Mouse (Mus musculus): ENCODE data around the gene Smlr1. TPM values are rescaled to one million over a fixed set of nuclear protein-coding genes. Genes with fewer than 3 reads are reported as not detected.

The Smlr1 gene
- polyA plus RNA-seq, 1 experiment from 2014 or later, result 3.2 TPM

GRCm38 (mm10) chr10:25533105-25533504, 3.0 kb downstream of the Smlr1 start:
- Histone ChIP-seq H3K27me3 (ENCODE audit: insufficient read depth, low read length) (no peaks in the 10 kb centered on the region), H3K4me3 (replicated peaks; ENCODE audit: low read depth, low read length) (no peak overlapping the region), H3K9ac (ENCODE audit: low read depth, low read length) (no peak overlapping the region), H3K9me3 (replicated peaks; ENCODE audit: low read length) (no peaks in the 10 kb centered on the region), H3K4me2 (ENCODE audit: low read length) (no peak overlapping the region), H3K36me3 (ENCODE audit: insufficient read depth, low read length) (no peaks in the 10 kb centered on the region), H3K4me1 (replicated peaks; ENCODE audit: insufficient read depth, low read length) (no peaks in the 10 kb centered on the region), H3K27ac (no peak overlapping the region)
- no peak for TF ChIP-seq CTCF (IDR thresholded peaks at IDR 0.05; ENCODE audit: low read depth)
- WGBS, result 53% methylated on average over 2 of the region's 2 CpGs
- DNase-seq (ENCODE audit: low spot score) (no peak), ATAC-seq (replicated peaks; ENCODE audit: low FRiP score, low read depth) (no peak)

- no peak for TF ChIP-seq CTCF (IDR thresholded peaks at IDR 0.05; ENCODE audit: low read depth)
These were observed 4.7 kb downstream of the Smlr1 start for GRCm38 (mm10) chr10:25531335-25531734.

GRCm38 (mm10) chr10:25527126-25527525, 8.9 kb downstream of the Smlr1 start:
- 73% methylated on average over 3 of the region's 3 CpGs for WGBS
- Histone ChIP-seq H3K36me3 (ENCODE audit: insufficient read depth, low read length) (0 out of 2 replicates have a peak, but pooled peaks cover 8% of the 10 kb centered on the region), H3K4me1 (replicated peaks; ENCODE audit: insufficient read depth, low read length) (no peaks in the 10 kb centered on the region), H3K9ac (ENCODE audit: low read depth, low read length) (no peak overlapping the region), H3K9me3 (replicated peaks; ENCODE audit: low read length) (no peaks in the 10 kb centered on the region), H3K4me3 (replicated peaks; ENCODE audit: low read depth, low read length) (no peak overlapping the region), H3K27ac (no peak overlapping the region), H3K27me3 (ENCODE audit: insufficient read depth, low read length) (no peaks in the 10 kb centered on the region), H3K4me2 (ENCODE audit: low read length) (no peak overlapping the region)
- TF ChIP-seq CTCF (IDR thresholded peaks at IDR 0.05; ENCODE audit: low read depth), result no peak
- DNase-seq (ENCODE audit: low spot score) (no peak), ATAC-seq (replicated peaks; ENCODE audit: low FRiP score, low read depth) (no peak)

More at GRCm38 (mm10) chr10:25531335-25531734, 4.7 kb downstream of the Smlr1 start:
- Histone ChIP-seq H3K4me1 (replicated peaks; ENCODE audit: insufficient read depth, low read length) (no peaks in the 10 kb centered on the region), H3K9me3 (replicated peaks; ENCODE audit: low read length) (no peaks in the 10 kb centered on the region), H3K4me2 (ENCODE audit: low read length) (no peak overlapping the region), H3K9ac (ENCODE audit: low read depth, low read length) (no peak overlapping the region), H3K27me3 (ENCODE audit: insufficient read depth, low read length) (no peaks in the 10 kb centered on the region), H3K4me3 (replicated peaks; ENCODE audit: low read depth, low read length) (no peak overlapping the region), H3K36me3 (ENCODE audit: insufficient read depth, low read length) (no peaks in the 10 kb centered on the region), H3K27ac (no peak overlapping the region)
- DNase-seq (ENCODE audit: low spot score), result no peak
- 55% methylated on average over 13 of the region's 13 CpGs for WGBS
- ATAC-seq (replicated peaks; ENCODE audit: low FRiP score, low read depth), result no peak

GRCm38 (mm10) chr10:25526622-25527021, 9.4 kb downstream of the Smlr1 start:
- H3K9ac ChIP-seq (ENCODE audit: low read depth, low read length), result no peak overlapping the region
- H3K9me3 ChIP-seq (replicated peaks; ENCODE audit: low read length), result no peaks in the 10 kb centered on the region
- WGBS, result 93% methylated on average over 4 of the region's 4 CpGs
- no peaks in the 10 kb centered on the region for H3K27me3 ChIP-seq (ENCODE audit: insufficient read depth, low read length)
- no peak overlapping the region for H3K27ac ChIP-seq
- DNase-seq (ENCODE audit: low spot score), result no peak
- ATAC-seq (replicated peaks; ENCODE audit: low FRiP score, low read depth), result no peak
- TF ChIP-seq CTCF (IDR thresholded peaks at IDR 0.05; ENCODE audit: low read depth), result no peak
- no peak overlapping the region for H3K4me2 ChIP-seq (ENCODE audit: low read length)
- H3K36me3 ChIP-seq (ENCODE audit: insufficient read depth, low read length), result 0 out of 2 replicates have a peak, but pooled peaks cover 8% of the 10 kb centered on the region
- H3K4me3 ChIP-seq (replicated peaks; ENCODE audit: low read depth, low read length), result no peak overlapping the region
- H3K4me1 ChIP-seq (replicated peaks; ENCODE audit: insufficient read depth, low read length), result no peaks in the 10 kb centered on the region

GRCm38 (mm10) chr10:25526156-25526555, 9.9 kb downstream of the Smlr1 start:
- DNase-seq (ENCODE audit: low spot score), result no peak
- Histone ChIP-seq H3K4me3 (replicated peaks; ENCODE audit: low read depth, low read length) (no peak overlapping the region), H3K4me2 (ENCODE audit: low read length) (no peak overlapping the region), H3K9me3 (replicated peaks; ENCODE audit: low read length) (no peaks in the 10 kb centered on the region), H3K4me1 (replicated peaks; ENCODE audit: insufficient read depth, low read length) (no peaks in the 10 kb centered on the region), H3K27me3 (ENCODE audit: insufficient read depth, low read length) (no peaks in the 10 kb centered on the region), H3K36me3 (ENCODE audit: insufficient read depth, low read length) (0 out of 2 replicates have a peak, but pooled peaks cover 8% of the 10 kb centered on the region), H3K9ac (ENCODE audit: low read depth, low read length) (no peak overlapping the region), H3K27ac (no peak overlapping the region)
- no peak for ATAC-seq (replicated peaks; ENCODE audit: low FRiP score, low read depth)
- 81% methylated on average over 4 of the region's 4 CpGs for WGBS
- no peak for TF ChIP-seq CTCF (IDR thresholded peaks at IDR 0.05; ENCODE audit: low read depth)

GRCm38 (mm10) chr10:25523727-25524126, 12.3 kb downstream of the Smlr1 start:
- H3K27ac ChIP-seq, result no peak overlapping the region
- no peak for DNase-seq (ENCODE audit: low spot score)
- 90% methylated on average over 8 of the region's 8 CpGs for WGBS
- H3K36me3 ChIP-seq (ENCODE audit: insufficient read depth, low read length), result 0 out of 2 replicates have a peak, but pooled peaks cover 8% of the 10 kb centered on the region
- H3K9me3 ChIP-seq (replicated peaks; ENCODE audit: low read length), result no peaks in the 10 kb centered on the region
- no peak overlapping the region for H3K4me3 ChIP-seq (replicated peaks; ENCODE audit: low read depth, low read length)
- no peak overlapping the region for H3K4me2 ChIP-seq (ENCODE audit: low read length)
- H3K9ac ChIP-seq (ENCODE audit: low read depth, low read length), result no peak overlapping the region
- H3K4me1 ChIP-seq (replicated peaks; ENCODE audit: insufficient read depth, low read length), result no peaks in the 10 kb centered on the region
- no peaks in the 10 kb centered on the region for H3K27me3 ChIP-seq (ENCODE audit: insufficient read depth, low read length)
- TF ChIP-seq CTCF (IDR thresholded peaks at IDR 0.05; ENCODE audit: low read depth), result no peak
- ATAC-seq (replicated peaks; ENCODE audit: low FRiP score, low read depth), result no peak

- WGBS, result 84% methylated on average over 5 of the region's 5 CpGs
- no peak for ATAC-seq (replicated peaks; ENCODE audit: low FRiP score, low read depth)
These were observed 15.6 kb downstream of the Smlr1 start for GRCm38 (mm10) chr10:25520428-25520827.

More at GRCm38 (mm10) chr10:25520428-25520827, 15.6 kb downstream of the Smlr1 start:
- Histone ChIP-seq H3K4me3 (replicated peaks; ENCODE audit: low read depth, low read length) (no peak overlapping the region), H3K27me3 (ENCODE audit: insufficient read depth, low read length) (no peaks in the 10 kb centered on the region), H3K36me3 (ENCODE audit: insufficient read depth, low read length) (peaks cover 8% of the 10 kb centered on the region; the same call in 1 of the 2 replicates), H3K4me1 (replicated peaks; ENCODE audit: insufficient read depth, low read length) (no peaks in the 10 kb centered on the region), H3K9me3 (replicated peaks; ENCODE audit: low read length) (no peaks in the 10 kb centered on the region), H3K4me2 (ENCODE audit: low read length) (no peak overlapping the region), H3K9ac (ENCODE audit: low read depth, low read length) (no peak overlapping the region), H3K27ac (no peak overlapping the region)
- TF ChIP-seq CTCF (IDR thresholded peaks at IDR 0.05; ENCODE audit: low read depth), result no peak
- DNase-seq (ENCODE audit: low spot score), result no peak

Measured in kidney, postnatal 0 days (tissue).